Mouse (Mus musculus) frontal cortex, postnatal 36 days (tissue): Measurements from ENCODE around the gene Tbc1d2.
A peak's percentile ranks its signal among the peaks of the same experiment; 100 is the strongest.

Experiments
- DNase-seq, 2 experiments: peaks; one replicate each; pipeline ENCODE4 v3.0.0; 2022; ENCODE audit warnings: low spot score in 2 of 2

Tbc1d2 gene

GRCm38 (mm10) chr4:46650086-46650753 lies at the start of gene Tbc1d2:
Tbc1d2 (minus strand) TSS chr4:46650209.
- DNase-seq = peak; percentile 94 to 95

DNA sequence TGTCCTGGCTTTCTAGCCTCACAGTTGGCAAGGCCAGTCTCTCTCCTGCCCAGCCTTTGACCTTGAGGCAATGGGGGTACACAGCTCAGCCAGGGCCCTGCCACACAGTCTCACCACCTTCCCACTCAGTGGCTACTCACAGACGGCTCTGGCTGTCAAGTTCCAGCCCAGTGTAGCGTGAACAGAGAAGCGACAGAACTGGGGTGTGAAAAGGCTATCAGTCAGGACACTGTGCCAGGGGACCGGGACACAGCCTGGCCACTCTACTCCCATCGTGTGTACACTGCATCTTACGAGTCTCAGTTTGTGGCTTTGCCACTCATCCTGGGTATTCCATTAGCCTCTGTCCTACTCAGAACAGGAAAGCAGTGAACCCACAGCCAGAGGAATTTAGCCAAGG lies 46.5 kb upstream of the Tbc1d2 start:
- no peak for DNase-seq

DNA sequence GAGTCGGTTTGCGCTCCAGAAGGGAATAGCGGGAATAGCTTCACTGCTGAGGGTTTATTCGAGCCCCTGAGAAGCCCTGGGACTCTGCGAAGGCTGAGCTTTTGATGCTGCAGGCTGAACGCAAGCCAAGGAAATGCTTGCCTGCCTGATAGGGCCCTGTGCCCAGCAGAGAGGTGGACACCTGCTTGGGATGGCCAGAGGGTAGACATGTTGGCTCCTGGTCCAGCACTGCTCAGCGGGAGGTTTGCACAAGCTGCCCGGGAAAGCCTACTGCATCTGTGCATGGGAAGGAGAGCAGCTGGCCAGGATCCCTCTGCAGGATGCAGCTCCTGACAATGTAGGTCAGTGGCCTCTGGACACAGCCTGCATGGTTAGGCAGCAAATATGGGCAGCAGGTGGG lies 40.6 kb upstream of the Tbc1d2 start:
- no peak for DNase-seq

GRCm38 (mm10) chr4:46690023-46690420 lies 40.0 kb upstream of the Tbc1d2 start:
- DNase-seq = no peak

DNA sequence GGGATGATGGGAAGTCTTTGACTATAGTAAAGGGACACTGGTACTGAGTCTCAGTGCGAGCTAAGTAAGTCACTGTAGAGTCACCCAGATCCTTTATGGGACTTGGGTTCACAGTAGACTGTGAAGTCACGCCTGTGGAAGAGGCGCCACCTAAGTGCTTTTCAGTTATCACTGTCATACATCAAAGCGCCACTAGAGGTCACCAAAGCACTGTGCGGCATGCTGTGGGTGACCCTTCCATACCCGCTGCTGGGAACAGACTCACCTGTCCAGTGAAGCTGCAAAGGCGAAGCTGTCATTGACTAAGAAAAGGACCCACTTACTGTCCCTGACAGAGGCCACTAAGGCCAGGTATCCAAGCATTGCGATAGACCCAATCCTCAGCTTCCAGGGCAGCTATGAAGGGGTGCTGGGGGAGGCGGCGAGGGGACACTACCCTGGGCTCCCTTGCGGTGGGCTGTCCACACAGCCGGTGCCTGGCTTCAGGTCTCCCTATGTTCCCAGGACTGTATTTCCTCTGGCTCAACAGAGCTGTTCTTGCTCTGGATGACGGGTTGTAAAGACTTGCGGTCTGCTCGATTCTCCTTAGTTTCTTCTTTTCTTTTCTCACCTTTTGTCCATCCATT lies 39.5 kb upstream of the Tbc1d2 start:
- DNase-seq = peak; percentile 76 to 89

DNA sequence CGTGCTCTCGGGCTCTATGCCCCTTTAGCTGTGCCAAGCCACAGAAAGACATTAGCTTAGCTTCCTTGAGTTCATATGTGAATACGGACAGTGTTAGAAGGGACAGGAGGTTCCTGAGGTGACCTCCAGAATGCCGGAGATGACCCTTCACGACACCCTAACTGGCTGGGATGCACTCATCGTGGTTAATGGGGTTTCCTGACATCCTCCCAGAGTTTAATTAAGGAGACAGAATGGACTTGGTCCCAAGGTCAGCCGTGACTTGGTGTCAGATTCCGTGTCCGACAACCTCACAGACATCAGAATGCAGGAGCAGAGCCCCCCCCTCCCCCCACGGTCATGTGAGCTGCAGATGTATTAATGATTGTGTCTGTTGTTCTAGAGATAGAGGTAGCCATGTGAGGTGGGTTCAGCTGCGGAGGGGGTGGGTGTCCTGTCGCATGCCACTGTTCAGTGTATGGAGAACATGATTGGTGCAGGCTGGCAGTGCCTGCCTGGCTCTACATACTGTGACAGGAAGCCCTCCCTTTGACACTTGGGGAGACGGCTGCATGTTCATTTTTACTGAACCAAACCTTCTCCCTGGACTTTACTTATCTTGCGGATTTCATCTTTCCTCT lies 38.3 kb upstream of the Tbc1d2 start:
- no peak for DNase-seq

DNA sequence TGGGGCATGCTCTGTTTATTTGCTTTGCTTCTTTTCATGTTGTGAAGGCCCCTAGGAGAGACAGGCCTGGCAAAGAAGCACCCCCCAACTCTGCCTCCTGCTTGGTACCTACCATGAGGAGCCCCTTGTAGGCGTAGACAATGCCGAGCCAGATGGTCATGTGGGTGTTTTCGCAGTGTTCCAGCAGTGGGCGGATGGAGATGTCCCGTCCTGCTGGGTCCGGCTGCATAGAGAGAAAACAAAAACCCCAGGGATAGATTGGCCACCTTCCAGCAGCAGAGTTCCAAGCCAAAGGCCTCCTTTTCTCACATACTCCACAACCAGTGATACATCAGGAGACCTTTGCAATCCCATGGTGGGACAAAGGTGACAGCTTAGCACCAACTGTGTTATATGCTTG lies 34.2 kb upstream of the Tbc1d2 start:
- peak; percentile 82 to 89 for DNase-seq

DNA sequence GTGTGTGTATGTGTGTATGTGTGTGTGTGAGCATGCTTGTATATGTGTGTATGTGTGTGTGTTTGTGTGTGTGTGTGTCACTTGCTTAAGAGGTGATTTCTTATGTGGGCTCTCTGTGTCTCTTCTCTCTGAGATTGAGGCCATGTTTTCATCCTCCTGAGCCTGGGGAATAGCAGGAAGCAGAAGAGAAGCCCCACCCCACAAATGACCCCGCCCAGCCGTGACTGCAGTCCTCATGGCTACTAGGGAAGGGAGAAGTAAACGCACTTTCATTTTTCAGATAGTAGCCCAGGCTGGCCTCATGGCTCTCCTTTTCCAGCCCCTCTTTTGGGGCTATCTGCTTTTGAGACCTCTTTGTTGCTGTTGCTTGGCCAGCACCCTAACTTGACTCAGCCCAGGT lies 26.6 kb upstream of the Tbc1d2 start:
- DNase-seq = no peak

DNA sequence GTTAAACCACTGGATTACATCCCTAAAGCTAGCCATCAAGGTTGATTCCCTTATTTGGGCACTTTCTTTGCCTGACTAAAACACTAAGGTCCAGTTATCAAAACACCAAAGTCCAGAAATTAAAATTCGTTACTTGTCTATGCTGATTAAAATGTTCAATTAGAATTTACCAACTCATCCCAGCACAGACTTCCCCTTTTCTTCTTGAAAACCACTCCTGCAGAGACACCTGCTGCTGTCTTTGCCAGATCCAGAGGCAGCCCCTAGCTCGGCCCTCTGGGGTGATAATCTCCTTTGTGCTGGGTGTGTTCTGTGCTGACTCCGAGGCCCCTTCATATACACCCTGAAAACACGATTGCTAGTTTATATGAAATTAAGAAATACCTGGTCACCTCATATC lies 26.0 kb upstream of the Tbc1d2 start:
- DNase-seq = no peak

DNA sequence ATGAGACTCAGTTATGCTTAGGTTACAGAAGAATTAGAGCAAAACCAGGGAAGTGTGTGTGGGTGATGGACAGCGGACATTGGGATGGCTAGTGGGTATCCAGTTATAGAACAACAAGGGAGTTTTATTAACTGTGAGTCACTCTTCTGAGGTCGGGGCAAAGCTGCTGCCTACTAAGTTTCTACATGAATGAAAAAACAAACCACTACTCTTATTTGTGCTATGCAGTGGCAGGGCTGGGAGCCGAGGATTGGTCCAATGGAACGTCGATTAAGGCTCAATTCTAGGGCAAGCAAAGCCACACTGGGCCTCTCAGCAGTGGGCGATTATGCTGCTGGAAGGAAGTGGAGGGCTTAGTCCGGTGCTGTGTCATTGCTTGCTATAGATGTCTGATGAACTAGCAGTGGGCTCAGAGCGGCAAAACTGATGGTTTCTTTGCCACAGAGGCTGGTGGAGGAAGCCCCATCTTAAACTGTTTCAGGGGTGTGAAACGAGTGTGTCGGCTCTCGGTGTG lies 25.3 kb upstream of the Tbc1d2 start:
- no peak for DNase-seq

GRCm38 (mm10) chr4:46668620-46669019 lies 18.6 kb upstream of the Tbc1d2 start:
- DNase-seq = no peak

GRCm38 (mm10) chr4:46666420-46666819 lies 16.4 kb upstream of the Tbc1d2 start:
- no peak for DNase-seq

DNA sequence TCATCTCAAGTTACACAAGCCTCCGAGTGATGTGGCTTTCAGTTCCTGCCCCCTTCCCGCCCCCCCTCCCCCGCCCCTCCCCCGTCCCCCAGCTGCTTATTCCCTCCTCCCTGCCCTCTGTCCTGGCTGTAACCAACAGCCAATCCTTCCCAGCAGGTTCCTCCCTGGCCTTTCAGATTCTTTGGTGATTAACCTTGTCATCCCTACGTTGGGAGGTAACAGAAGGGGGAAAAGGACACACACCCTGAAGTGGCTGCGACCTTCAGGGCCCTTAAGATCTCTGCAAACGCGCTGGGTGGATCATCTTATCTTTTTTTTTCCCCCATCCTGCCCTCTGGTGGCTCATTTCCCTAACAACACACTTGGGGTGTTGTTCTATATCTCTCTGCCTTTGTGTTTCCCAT lies 15.4 kb upstream of the Tbc1d2 start:
- DNase-seq = no peak

- DNase-seq = peak; percentile 44 to 49
These were observed 14.4 kb upstream of the Tbc1d2 start for GRCm38 (mm10) chr4:46664123-46665009.

DNA sequence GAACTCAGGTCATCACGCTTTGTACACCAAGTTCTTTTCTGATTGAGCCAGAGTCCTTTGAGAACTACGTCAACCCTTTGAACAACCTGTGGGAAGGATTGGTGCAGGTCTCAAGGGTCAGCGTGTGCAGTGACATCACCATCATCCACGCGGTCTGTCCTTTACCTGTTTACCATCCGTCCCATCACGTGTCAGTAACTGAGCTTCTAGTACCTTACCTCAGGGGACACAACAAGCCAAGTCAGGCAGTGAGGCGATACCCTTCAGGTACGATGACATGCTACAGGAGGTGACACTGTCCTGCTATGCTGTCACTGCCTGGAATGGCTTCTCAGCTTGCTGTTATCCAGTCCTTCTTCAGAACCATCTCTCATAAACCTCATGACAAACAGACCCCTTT lies 11.4 kb upstream of the Tbc1d2 start:
- no peak for DNase-seq

GRCm38 (mm10) chr4:46658946-46659345 lies 8.9 kb upstream of the Tbc1d2 start:
- no peak for DNase-seq

DNA sequence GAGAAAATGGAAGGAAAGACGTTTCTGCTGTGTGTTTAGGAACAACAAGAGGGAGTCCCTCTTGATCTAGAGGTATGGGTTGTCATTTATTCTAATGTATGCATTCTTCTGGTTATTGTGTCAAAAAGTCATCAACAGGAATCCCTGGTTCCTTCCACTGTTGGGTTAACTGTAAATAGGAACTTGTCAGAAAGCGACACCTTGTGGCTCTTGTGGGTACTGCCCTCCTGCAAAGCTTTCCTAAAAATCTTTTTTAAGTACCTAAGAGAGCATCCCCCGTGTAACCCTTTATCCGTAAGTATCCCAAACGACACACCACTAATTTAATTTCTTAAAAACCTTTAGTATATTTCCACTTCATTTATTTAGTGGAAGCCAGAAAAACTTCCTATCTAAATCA lies 7.1 kb upstream of the Tbc1d2 start:
- peak; percentile 73 to 85 for DNase-seq

DNA sequence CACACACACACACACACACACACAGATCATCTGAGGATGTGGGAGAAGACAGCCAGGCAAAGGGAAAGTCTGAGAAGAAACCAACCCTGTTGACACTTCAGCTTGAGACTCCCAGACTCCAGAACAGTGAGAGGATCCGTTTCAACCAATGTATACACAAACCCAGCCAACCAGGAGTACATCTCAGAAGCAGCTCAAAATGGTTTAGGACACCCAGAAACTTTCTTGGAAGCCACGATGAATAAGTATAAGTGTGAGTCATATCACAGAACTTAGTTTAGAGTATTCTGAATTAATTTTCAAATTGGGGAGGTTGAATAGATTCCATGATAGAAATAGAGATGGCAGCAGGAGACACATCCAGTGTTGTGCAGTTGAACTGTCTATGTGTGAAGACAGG lies 5.9 kb upstream of the Tbc1d2 start:
- no peak for DNase-seq

- DNase-seq = no peak
These were observed 5.3 kb upstream of the Tbc1d2 start for GRCm38 (mm10) chr4:46655298-46655697.

GRCm38 (mm10) chr4:46649161-46649560 lies 848 bp downstream of the Tbc1d2 start:
- DNase-seq = no peak

DNA sequence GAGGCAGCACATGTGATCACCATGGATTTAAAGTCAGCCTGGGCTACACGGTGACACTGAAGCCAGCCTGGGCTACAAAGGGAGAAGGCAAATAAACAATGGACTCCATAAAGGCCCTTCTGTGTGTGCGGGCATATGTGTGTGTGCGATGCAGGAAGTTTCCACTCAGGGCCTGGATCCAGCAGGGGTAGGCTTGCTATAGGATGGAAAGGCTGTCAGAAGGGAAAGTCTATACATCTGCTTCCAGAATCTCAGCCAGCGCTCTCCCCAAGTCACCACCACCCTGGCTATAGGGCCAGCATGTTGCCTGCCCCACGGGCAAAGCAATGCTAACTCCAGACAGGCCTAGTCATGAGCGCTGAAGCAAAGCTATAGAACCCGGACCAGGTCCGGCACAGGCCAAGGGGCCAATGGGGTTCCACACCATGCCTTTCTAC lies 6.3 kb downstream of the Tbc1d2 start:
- DNase-seq = no peak
